Mouse (Mus musculus): Measurements from ENCODE around the gene Zfp764. TPM values are rescaled to one million over a fixed set of nuclear protein-coding genes. Genes with fewer than 3 reads are reported as not detected.
"Not testable (repeated sequence)": the region's sequence is repeated elsewhere in the genome, so short reads cannot be mapped to it uniquely, and the experiment has no call there.

The Zfp764 gene
- polyA plus RNA-seq, 1 experiment from 2014 or later, result 4.0 TPM

DNA sequence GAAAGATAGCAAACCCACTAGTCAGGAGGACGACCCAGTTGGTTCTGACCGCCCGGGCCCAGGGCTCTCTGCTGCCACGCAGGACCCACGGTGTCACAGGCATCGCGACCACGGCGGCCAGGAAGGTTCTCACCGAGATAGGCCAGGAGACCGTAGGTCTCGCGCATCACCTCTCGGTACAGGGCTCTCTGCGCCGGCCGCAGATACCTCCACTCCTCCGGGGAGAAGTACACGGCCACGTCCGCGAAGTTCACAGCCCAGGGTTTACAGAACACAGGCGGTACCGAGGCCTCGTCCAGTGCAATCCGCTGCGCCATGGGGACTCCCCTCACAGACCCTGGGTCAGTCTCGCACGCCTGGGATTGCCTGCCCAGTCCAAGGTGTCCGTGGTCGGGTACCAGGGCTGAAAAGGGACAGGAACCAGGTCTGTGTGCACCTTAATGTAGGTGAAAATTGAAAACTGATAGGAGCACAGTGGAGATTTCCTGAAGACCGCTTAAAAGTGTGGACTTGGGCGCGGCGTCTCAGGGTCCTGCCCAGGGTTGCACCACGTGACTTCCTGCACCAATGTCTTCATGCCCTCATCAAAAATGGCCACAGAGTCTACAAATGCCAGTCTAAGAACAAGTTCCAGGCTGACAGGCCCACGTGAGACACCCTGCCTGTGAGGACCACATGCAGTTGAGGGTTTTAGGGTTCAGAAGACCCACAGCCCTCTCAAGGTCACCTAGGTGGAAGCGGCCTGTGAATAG lies 19.8 kb downstream of the Zfp764 start, which contains the start of gene 9130019O22Rik:
9130019O22Rik (minus strand) TSS at position 526 of the 752 bp plus-strand sequence.
- peak; percentile 86 for DNase-seq (ENCODE audit: low spot score)
- Histone ChIP-seq H3K4me2 (replicated peaks; ENCODE audit: low read depth) (peak within 1 kb of the TSS; percentile 69), H3K27ac (replicated peaks) (0 out of 2 replicates have a peak within 1 kb of the TSS, but pooled peaks have one; percentile 58), H3K4me1 (replicated peaks; ENCODE audit: control insufficient read depth, insufficient read depth) (no peaks in the 10 kb centered on the region), H3K36me3 (ENCODE audit: control insufficient read depth, insufficient read depth, low read length) (peaks cover 2% of the 10 kb centered on the region; the same call in 1 of the 2 replicates), H3K9me3 (ENCODE audit: control insufficient read depth, low read length) (no peaks in the 10 kb centered on the region), H3K27me3 (ENCODE audit: control insufficient read depth, insufficient read depth, low read length) (no peaks in the 10 kb centered on the region), H3K4me3 (ENCODE audit: low read depth, low read length) (peak within 1 kb of the TSS; percentile 57), H3K9ac (ENCODE audit: low read length) (peak within 1 kb of the TSS; percentile 75)
- peak; percentile 87 for ATAC-seq (ENCODE audit: low FRiP score, low TSS enrichment)
- WGBS, result 10% methylated on average over 32 of the region's 38 CpGs
- TF ChIP-seq EP300 (optimal IDR thresholded peaks at IDR 0.05) (no peak), CTCF (IDR thresholded peaks at IDR 0.05; ENCODE audit: low read depth) (no peak)

DNA sequence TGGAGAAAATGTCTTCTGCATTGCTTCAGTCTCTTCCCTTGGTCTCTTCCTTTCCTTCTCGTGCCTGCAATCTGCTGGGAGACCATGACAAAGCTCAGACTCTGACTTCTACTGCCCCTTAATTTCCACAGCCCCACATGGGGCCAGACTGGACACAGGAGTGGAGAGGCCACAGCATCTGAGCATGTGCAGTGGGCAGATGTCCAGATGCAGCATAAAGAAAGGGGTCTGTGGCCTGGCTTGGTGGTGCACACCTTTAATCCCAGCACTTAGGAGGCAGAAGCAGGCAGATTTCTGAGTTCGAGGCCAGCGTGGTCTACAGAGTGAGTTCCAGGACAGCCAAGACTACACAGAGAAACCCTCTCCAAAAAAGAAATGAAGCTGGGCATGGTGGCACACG lies 21.1 kb downstream of the Zfp764 start:
- not testable (repeated sequence) for H3K4me2 ChIP-seq (replicated peaks; ENCODE audit: low read depth); H3K4me1 ChIP-seq (replicated peaks; ENCODE audit: control insufficient read depth, insufficient read depth)
- 93% methylated on average over 4 of the region's 4 CpGs for WGBS

DNA sequence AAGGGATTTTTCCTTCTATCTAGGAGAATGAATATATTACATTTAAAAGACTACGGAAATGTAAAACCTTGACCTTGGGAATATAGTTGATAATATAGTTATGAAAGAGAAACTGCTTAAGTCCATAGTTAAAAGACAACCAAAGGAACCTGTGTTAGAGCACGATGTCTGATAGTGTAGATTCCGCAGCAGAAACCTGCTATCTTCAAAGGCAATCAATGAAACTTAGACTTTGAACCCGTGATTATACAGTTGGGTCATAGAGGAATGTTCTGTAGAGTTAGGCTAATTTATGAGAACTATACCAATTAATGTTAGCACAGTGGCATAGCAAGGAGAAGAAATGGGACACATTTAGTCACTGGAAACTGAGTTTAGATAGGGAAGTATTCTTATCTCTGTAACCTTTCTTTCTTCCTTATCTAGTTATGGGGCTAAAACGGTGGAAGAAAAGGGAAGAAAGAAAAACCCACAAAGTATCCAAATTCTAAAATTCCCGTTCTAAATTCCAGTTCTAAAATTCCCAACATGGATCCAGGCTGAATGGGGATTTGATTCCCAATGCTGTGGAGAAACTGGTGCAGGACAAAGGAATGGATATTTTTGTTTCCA lies 28.2 kb downstream of the Zfp764 start:
- TF ChIP-seq CTCF (IDR thresholded peaks at IDR 0.05; ENCODE audit: low read depth) (no peak), EP300 (optimal IDR thresholded peaks at IDR 0.05) (no peak)
- H3K9me3 ChIP-seq (ENCODE audit: control insufficient read depth, low read length), result no peaks in the 10 kb centered on the region
- H3K27me3 ChIP-seq (ENCODE audit: control insufficient read depth, insufficient read depth, low read length), result no peaks in the 10 kb centered on the region
- WGBS, result 54% methylated on average over 6 of the region's 6 CpGs
- H3K9ac ChIP-seq (ENCODE audit: low read length), result no peak overlapping the region
- H3K27ac ChIP-seq (replicated peaks), result no peak overlapping the region
- H3K4me1 ChIP-seq (replicated peaks; ENCODE audit: control insufficient read depth, insufficient read depth), result no peaks in the 10 kb centered on the region
- H3K36me3 ChIP-seq (ENCODE audit: control insufficient read depth, insufficient read depth, low read length), result no peaks in the 10 kb centered on the region
- ATAC-seq (ENCODE audit: low FRiP score, low TSS enrichment) (no peak), DNase-seq (ENCODE audit: low spot score) (no peak)
- H3K4me2 ChIP-seq (replicated peaks; ENCODE audit: low read depth), result no peak overlapping the region
- H3K4me3 ChIP-seq (ENCODE audit: low read depth, low read length), result no peak overlapping the region

More for the DNA sequence above, 21.1 kb downstream of the Zfp764 start:
- not testable (repeated sequence) for ATAC-seq (ENCODE audit: low FRiP score, low TSS enrichment); H3K27me3 ChIP-seq (ENCODE audit: control insufficient read depth, insufficient read depth, low read length); H3K9me3 ChIP-seq (ENCODE audit: control insufficient read depth, low read length); H3K9ac ChIP-seq (ENCODE audit: low read length); H3K27ac ChIP-seq (replicated peaks); H3K36me3 ChIP-seq (ENCODE audit: control insufficient read depth, insufficient read depth, low read length); H3K4me3 ChIP-seq (ENCODE audit: low read depth, low read length); DNase-seq (ENCODE audit: low spot score)

DNA sequence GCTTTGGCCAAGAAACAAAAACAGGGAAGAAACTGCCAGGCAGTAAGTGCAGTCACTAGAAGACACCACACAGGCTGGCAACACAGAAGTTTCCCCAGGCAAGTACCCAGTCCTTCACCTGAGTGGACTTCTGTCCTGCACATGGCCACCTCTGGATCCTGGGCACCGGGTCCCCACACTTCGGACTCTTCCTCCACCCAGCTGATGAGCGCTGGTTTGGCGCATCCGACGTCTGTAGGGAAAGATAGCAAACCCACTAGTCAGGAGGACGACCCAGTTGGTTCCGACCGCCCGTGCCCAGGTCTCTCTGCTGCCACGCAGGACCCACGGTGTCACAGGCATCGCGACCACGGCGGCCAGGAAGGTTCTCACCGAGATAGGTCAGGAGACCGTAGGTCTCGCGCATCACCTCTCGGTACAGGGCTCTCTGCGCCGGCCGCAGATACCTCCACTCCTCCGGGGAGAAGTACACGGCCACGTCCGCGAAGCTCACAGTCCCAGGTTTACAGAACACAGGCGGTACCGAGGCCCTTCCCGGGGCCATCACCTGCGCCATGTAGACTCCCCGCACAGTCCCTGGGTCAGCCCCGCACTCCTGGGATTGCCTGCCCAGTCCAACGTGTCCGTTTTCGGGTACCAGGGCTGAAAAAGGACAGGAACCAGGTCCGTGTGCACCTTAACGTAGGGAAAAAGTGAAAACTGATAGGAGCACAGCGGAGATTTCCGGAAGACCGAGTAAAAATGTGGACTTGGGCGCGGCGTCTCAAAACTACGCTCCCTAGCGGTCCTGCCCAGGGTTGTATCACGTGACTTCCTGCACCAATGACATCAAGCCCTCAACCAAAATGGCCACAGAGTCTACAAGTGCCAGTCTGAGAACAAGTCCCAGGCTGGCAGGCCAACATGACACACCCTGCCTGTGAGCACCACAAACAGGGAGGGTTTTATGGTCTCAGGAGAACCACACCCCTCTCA lies 31.1 kb downstream of the Zfp764 start, which contains the start of gene Zfp747:
Zfp747 (minus strand) TSS at position 780 of the 975 bp plus-strand sequence.
- WGBS, result 1% methylated on average over 45 of the region's 49 CpGs
- H3K27me3 ChIP-seq (ENCODE audit: control insufficient read depth, insufficient read depth, low read length); H3K9me3 ChIP-seq (ENCODE audit: control insufficient read depth, low read length); H3K4me1 ChIP-seq (replicated peaks; ENCODE audit: control insufficient read depth, insufficient read depth); H3K36me3 ChIP-seq (ENCODE audit: control insufficient read depth, insufficient read depth, low read length): not testable (repeated sequence)
- H3K4me2 ChIP-seq (replicated peaks; ENCODE audit: low read depth), result peak within 1 kb of the TSS; percentile 74
- peak within 1 kb of the TSS; percentile 67 for H3K4me3 ChIP-seq (ENCODE audit: low read depth, low read length)
- peak; percentile 97 for ATAC-seq (ENCODE audit: low FRiP score, low TSS enrichment)
- H3K9ac ChIP-seq (ENCODE audit: low read length), result peak within 1 kb of the TSS; percentile 77
- peak; percentile 80 for TF ChIP-seq CTCF (IDR thresholded peaks at IDR 0.05; ENCODE audit: low read depth)
- DNase-seq (ENCODE audit: low spot score), result peak; percentile 95
- peak within 1 kb of the TSS; percentile 82; the same call in 1 of the 2 replicates for H3K27ac ChIP-seq (replicated peaks)

- ATAC-seq (ENCODE audit: low FRiP score, low TSS enrichment), result not testable (repeated sequence)
- 79% methylated on average over 3 of the region's 3 CpGs for WGBS
Observed at GRCm38 (mm10) chr7:127371870-127372269, 34.8 kb downstream of the Zfp764 start.

More at GRCm38 (mm10) chr7:127371870-127372269, 34.8 kb downstream of the Zfp764 start:
- not testable (repeated sequence) for H3K27me3 ChIP-seq (ENCODE audit: control insufficient read depth, insufficient read depth, low read length); H3K4me2 ChIP-seq (replicated peaks; ENCODE audit: low read depth); H3K9ac ChIP-seq (ENCODE audit: low read length); H3K27ac ChIP-seq (replicated peaks); H3K36me3 ChIP-seq (ENCODE audit: control insufficient read depth, insufficient read depth, low read length); H3K4me1 ChIP-seq (replicated peaks; ENCODE audit: control insufficient read depth, insufficient read depth); H3K9me3 ChIP-seq (ENCODE audit: control insufficient read depth, low read length); H3K4me3 ChIP-seq (ENCODE audit: low read depth, low read length); DNase-seq (ENCODE audit: low spot score)
- TF ChIP-seq CTCF (IDR thresholded peaks at IDR 0.05; ENCODE audit: low read depth), result peak; percentile 34

All from stomach, postnatal 0 days (tissue).